Mouse (Mus musculus) lung, adult 2 months (tissue): ENCODE measurements around the gene Hypk.

Experiments used
- CTCF ChIP-seq: fragments of 200-500 bp; IDR thresholded peaks from 2 replicates; pipeline ENCODE4 v1.5.1; 2011; ENCODE audit warnings: mild to moderate bottlenecking, low read length, control low read depth; ENCODE audit not compliant: insufficient read depth
- POLR2A ChIP-seq: fragments of 200-500 bp; IDR thresholded peaks from 2 replicates; pipeline ENCODE4 v1.6.1; 2011; ENCODE audit warnings: low read depth, mild to moderate bottlenecking, control low read depth, low read length, borderline replicate concordance; ENCODE audit errors: extremely low read depth

DNA sequence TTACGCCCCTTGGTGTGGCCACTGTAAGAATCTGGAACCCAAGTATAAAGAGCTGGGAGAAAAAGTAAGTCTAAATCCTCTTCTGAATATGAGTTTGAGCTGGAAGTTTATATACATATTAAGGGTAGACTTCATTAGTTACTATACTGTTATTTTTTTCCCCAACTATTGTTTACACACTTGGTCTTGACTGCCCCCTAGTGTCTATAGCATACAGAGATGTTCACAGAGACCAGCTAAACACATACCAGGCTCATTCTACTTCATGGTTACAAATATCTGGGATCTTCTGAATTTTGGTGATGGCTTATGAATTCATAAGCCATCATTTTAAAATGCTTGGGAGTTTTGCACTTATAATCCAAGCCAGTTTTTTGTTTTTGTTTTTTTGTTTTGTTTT, 18.2 kb upstream of the Hypk start:
- no peak for TF ChIP-seq CTCF
- no peak for TF ChIP-seq POLR2A
